Mouse (Mus musculus): Measurements from ENCODE around the gene Palm. TPM values are rescaled to one million over a fixed set of nuclear protein-coding genes. Genes with fewer than 3 reads are reported as not detected.

Palm gene
- polyA plus RNA-seq (2015; fragmentation: Nextera tagmentation; extraction: Ambion mirVana): 327 and 349 TPM in 2 replicates

DNA sequence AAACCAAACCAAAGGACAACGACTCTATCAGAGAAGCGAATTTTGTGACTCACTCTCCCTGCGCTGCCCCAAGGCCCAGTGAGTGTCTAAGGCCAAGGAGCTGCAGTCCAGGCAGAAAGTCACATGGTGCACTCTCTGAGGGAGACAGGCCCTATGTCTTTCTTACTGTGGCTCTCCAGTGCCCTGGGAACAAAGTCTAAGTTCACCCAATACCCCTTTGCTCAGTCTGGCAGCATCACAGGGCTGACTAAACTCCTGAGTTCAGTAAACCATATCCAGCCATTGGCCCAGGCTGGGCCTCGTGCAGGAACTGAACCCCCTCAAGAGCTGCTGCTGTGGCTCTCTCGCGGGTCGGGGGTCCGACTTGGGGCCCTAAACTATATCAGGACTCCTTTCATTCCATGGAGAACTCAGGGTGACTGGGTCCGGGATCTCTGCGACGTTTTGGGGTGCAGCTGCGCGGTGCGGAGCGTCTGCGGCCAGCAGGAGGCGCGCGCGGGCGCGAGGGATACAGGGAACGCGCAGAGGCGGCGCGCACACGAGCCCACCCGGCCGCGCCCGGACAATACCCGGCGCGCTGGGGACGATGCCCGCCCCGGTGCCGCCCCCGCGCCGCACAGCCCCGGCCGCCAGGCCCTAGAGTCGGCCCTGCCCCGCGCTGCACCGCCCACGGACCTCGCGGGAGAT lies at the start of gene Palm:
Gene Palm, plus strand, starts transcription at position 522 of the 687 bp plus-strand sequence.
- no peaks in the 10 kb centered on the region for H3K36me3 ChIP-seq (ENCODE audit: control insufficient read depth, insufficient read depth)
- H3K27me3 ChIP-seq (replicated peaks; ENCODE audit: control insufficient read depth, insufficient read depth, low read length): no peaks in the 10 kb centered on the region
- 4% methylated on average over 50 of the region's 51 CpGs for WGBS
- H3K9me3 ChIP-seq (ENCODE audit: control insufficient read depth, low read length): no peaks in the 10 kb centered on the region
- peak within 1 kb of the TSS; percentile 89 for H3K27ac ChIP-seq (ENCODE audit: low read length)
- ATAC-seq: peak; percentile 77
- peak within 1 kb of the TSS; percentile 96 for H3K4me2 ChIP-seq (ENCODE audit: low read length)
- H3K4me3 ChIP-seq (replicated peaks; ENCODE audit: low read length): peak within 1 kb of the TSS; percentile 94
- peak within 1 kb of the TSS; percentile 99 for H3K9ac ChIP-seq (replicated peaks; ENCODE audit: low read depth, low read length)
- peaks cover 32% of the 10 kb centered on the region for H3K4me1 ChIP-seq (replicated peaks; ENCODE audit: control insufficient read depth, insufficient read depth, low read length)

DNA sequence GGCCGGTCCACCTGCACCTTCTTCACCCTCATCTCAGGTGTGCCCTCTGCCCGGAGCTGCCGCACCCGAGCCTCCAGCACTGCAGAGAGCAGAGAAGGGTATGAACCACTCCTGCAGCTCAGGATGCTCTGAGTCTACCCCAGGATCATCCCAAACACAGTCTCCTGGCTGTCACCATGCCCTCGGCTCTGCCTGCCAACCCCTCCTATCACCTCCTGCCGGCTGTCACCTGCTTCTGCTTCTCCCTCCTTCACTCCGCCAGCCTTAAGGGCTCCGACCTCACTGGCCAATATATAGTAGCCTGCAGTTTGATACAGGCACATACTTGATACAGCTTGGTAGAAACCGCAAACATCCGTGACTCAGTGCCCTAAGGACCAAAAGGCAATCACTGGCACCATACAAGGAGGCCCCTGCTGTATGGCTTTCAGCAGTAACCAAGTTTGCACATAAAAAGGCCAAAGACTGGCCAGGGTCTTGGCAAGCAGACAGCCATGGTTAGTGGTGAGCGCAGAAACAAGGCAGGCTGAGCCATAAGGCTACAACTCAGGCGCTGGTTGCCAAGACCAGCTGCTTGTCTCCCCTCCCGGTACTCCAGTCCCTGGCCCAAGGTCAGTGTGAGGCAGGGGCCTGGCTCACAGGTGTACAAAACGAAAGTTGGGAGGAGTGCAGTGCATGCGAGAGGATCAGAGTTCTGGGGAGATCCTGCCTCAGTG lies 49.6 kb upstream of the Palm start:
- Histone ChIP-seq H3K4me3 (replicated peaks; ENCODE audit: low read length) (no peak overlapping the region), H3K9me3 (ENCODE audit: control insufficient read depth, low read length) (peaks cover 15% of the 10 kb centered on the region), H3K4me2 (ENCODE audit: low read length) (no peak overlapping the region), H3K4me1 (replicated peaks; ENCODE audit: control insufficient read depth, insufficient read depth, low read length) (peaks cover 10% of the 10 kb centered on the region), H3K27me3 (replicated peaks; ENCODE audit: control insufficient read depth, insufficient read depth, low read length) (no peaks in the 10 kb centered on the region), H3K27ac (ENCODE audit: low read length) (no peak overlapping the region), H3K36me3 (ENCODE audit: control insufficient read depth, insufficient read depth) (peaks cover 40% of the 10 kb centered on the region), H3K9ac (replicated peaks; ENCODE audit: low read depth, low read length) (no peak overlapping the region)
- ATAC-seq: no peak
- WGBS: 93% methylated on average over 15 of the region's 15 CpGs

DNA sequence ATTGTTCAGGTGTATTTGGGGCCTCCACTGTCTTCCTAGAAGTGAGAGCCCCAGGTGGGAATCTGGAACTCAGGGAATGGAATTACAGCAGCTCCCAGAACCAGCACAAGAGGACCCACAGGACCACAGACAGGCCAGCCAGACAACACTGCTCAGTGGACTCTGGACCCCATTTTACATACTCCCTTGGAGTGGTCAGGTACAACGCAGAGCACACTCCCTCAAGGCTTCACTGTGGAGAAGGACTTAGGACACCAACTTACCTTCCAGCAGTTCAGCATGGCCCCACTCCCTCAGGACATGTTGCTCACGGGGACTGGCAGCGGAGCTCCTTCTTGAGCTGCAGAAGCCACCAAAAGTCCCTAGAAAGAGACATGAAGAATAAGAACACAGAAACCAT lies 48.0 kb upstream of the Palm start:
- Histone ChIP-seq H3K36me3 (ENCODE audit: control insufficient read depth, insufficient read depth) (peaks cover 24% of the 10 kb centered on the region), H3K4me3 (replicated peaks; ENCODE audit: low read length) (peak overlapping the region; percentile 73; the same call in 1 of the 2 replicates), H3K27ac (ENCODE audit: low read length) (no peak overlapping the region), H3K4me2 (ENCODE audit: low read length) (peak overlapping the region; percentile 56), H3K9ac (replicated peaks; ENCODE audit: low read depth, low read length) (no peak overlapping the region), H3K27me3 (replicated peaks; ENCODE audit: control insufficient read depth, insufficient read depth, low read length) (no peaks in the 10 kb centered on the region), H3K4me1 (replicated peaks; ENCODE audit: control insufficient read depth, insufficient read depth, low read length) (peaks cover 10% of the 10 kb centered on the region), H3K9me3 (ENCODE audit: control insufficient read depth, low read length) (peaks cover 2% of the 10 kb centered on the region)
- ATAC-seq: no peak
- 93% methylated on average over 3 of the region's 3 CpGs for WGBS

DNA sequence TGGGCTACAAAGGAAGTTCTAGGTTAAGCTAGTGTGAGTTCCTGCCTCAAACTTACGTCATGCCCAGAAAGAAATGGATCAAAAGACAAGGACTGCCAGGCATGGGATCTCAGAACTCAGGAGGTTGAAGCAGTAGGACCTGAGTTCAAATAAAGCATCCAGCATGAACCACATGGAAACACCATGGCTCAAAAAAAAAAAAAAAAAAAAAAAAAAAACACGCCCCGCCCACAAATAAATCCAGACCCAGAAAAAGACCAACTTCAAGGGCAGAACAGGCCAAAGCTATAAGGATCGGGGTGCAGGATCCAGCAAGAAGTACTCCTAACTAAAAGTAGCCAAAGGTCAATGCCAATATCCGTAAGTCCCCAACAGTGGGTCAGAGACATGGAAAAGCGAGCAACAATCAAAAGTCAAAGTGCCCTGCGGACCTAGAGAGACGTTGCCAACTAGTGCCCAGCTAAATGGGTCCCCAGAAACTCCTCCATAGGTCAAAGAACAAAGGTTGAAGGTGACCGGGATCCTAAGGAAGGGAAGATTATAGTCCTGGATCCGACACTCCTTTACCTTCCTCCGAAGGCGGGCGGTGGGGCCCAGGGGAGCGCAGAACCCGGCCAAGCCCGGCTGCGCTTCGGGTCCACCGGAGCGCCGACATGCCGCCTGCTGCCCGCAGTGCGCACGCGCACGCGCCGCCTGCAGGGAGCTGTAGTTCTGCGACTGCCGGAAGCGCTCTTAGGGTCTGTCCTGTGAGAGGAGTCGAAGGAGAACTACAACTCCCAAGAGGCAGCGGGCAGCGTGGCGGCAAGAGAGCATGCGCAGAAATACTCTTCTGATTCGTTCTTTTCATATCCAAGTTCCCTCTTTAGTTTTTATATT lies 47.2 kb upstream of the Palm start, which contains the start of gene Polrmt:
Gene Polrmt, minus strand, starts transcription at position 684 of the 876 bp plus-strand sequence.
- Histone ChIP-seq H3K27ac (ENCODE audit: low read length) (no peak within 1 kb of the TSS), H3K4me2 (ENCODE audit: low read length) (peak within 1 kb of the TSS; percentile 56), H3K27me3 (replicated peaks; ENCODE audit: control insufficient read depth, insufficient read depth, low read length) (no peaks in the 10 kb centered on the region), H3K9ac (replicated peaks; ENCODE audit: low read depth, low read length) (peak within 1 kb of the TSS; percentile 74), H3K4me3 (replicated peaks; ENCODE audit: low read length) (peak within 1 kb of the TSS; percentile 73), H3K9me3 (ENCODE audit: control insufficient read depth, low read length) (no peaks in the 10 kb centered on the region), H3K4me1 (replicated peaks; ENCODE audit: control insufficient read depth, insufficient read depth, low read length) (peaks cover 10% of the 10 kb centered on the region), H3K36me3 (ENCODE audit: control insufficient read depth, insufficient read depth) (peaks cover 16% of the 10 kb centered on the region)
- 3% methylated on average over 38 of the region's 38 CpGs for WGBS
- peak; percentile 99 for ATAC-seq

DNA sequence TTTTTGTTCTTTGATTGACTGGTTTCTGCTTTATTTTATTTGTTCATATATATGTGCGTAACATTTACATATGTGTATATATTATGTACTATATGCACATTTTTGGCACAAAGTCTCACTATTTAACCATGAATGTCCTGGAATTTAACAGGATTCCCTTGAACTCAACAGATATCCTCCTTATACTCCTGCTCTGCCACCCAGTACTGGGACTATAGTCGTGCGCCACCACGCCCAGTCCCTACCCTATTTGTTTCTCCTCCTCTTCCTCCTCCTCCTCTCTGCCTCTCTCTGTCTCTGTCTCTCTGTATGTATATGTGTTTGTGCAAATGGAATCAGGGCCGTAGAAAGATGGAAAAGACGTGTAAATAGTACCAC lies 46.6 kb upstream of the Palm start:
- ATAC-seq: peak; percentile 62
- H3K4me3 ChIP-seq (replicated peaks; ENCODE audit: low read length): peak overlapping the region; percentile 12
- no peaks in the 10 kb centered on the region for H3K9me3 ChIP-seq (ENCODE audit: control insufficient read depth, low read length)
- no peaks in the 10 kb centered on the region for H3K27me3 ChIP-seq (replicated peaks; ENCODE audit: control insufficient read depth, insufficient read depth, low read length)
- H3K36me3 ChIP-seq (ENCODE audit: control insufficient read depth, insufficient read depth): peaks cover 11% of the 10 kb centered on the region; the same call in 1 of the 2 replicates
- 23% methylated on average over 6 of the region's 6 CpGs for WGBS
- H3K9ac ChIP-seq (replicated peaks; ENCODE audit: low read depth, low read length): 0 out of 2 replicates have a peak overlapping the region, but pooled peaks have one; percentile 15
- peaks cover 10% of the 10 kb centered on the region for H3K4me1 ChIP-seq (replicated peaks; ENCODE audit: control insufficient read depth, insufficient read depth, low read length)
- peak overlapping the region; percentile 55 for H3K4me2 ChIP-seq (ENCODE audit: low read length)
- no peak overlapping the region for H3K27ac ChIP-seq (ENCODE audit: low read length)

DNA sequence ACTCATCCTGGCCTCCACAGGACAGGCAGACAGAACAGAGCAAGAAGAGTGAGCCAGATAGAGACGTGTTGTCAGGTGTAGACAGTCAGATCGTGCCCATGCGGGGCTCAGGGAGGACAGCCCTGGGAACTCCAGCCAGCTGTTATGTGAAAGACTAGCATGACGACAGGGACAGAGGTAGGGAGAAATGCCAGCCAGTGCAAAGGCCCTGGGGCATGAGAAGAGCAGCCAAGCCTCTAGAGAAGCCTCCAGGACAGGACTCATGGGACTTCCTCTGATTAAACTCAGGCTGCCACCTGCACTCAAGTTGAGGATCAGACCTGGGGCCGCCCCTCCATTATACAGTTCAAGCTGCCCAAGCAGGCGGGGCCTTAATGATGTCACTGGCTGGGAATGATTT lies 44.9 kb upstream of the Palm start:
- Histone ChIP-seq H3K27ac (ENCODE audit: low read length) (no peak overlapping the region), H3K4me1 (replicated peaks; ENCODE audit: control insufficient read depth, insufficient read depth, low read length) (peaks cover 10% of the 10 kb centered on the region), H3K9ac (replicated peaks; ENCODE audit: low read depth, low read length) (no peak overlapping the region), H3K27me3 (replicated peaks; ENCODE audit: control insufficient read depth, insufficient read depth, low read length) (no peaks in the 10 kb centered on the region), H3K4me3 (replicated peaks; ENCODE audit: low read length) (no peak overlapping the region), H3K4me2 (ENCODE audit: low read length) (no peak overlapping the region), H3K36me3 (ENCODE audit: control insufficient read depth, insufficient read depth) (no peaks in the 10 kb centered on the region; the same call in 1 of the 2 replicates), H3K9me3 (ENCODE audit: control insufficient read depth, low read length) (no peaks in the 10 kb centered on the region)
- no peak for ATAC-seq
- WGBS: 80% methylated on average over 6 of the region's 6 CpGs

DNA sequence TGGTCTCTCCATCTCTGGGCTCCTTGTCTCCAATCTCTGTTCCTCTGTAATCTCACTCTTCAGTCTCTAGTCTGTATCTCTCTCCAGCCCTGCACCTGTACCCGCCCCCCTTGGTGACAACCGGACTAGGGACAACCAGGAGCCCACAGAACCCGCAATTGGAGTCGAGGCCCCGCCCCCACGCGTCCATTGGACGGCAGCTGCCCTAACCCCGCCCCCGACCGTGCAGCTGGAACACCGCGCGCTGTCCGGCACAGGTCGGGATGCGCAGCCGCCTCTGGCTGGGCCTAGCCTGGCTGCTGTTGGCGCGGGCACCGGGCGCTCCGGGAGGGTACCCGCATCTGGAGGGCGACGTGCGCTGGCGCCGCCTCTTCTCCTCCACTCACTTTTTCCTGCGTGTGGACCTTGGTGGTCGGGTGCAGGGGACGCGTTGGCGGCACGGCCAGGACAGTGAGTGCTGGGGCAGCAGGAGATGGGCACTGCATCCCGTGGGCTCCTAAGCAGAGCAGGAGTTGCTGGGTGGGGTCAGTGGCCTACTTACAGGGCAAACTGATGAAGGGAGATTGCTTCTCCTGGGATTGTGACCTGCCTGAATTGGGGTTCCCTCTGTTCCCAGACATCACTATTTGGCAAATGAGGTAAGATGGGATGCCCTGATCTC lies 38.4 kb upstream of the Palm start, which contains the start of gene Fgf22:
Gene Fgf22, plus strand, starts transcription at position 221 of the 661 bp plus-strand sequence.
- Histone ChIP-seq H3K4me3 (replicated peaks; ENCODE audit: low read length) (peak within 1 kb of the TSS; percentile 36), H3K36me3 (ENCODE audit: control insufficient read depth, insufficient read depth) (peaks cover 16% of the 10 kb centered on the region), H3K27ac (ENCODE audit: low read length) (no peak within 1 kb of the TSS), H3K27me3 (replicated peaks; ENCODE audit: control insufficient read depth, insufficient read depth, low read length) (no peaks in the 10 kb centered on the region), H3K4me2 (ENCODE audit: low read length) (peak within 1 kb of the TSS; percentile 57), H3K4me1 (replicated peaks; ENCODE audit: control insufficient read depth, insufficient read depth, low read length) (peaks cover 6% of the 10 kb centered on the region; the same call in 1 of the 2 replicates), H3K9ac (replicated peaks; ENCODE audit: low read depth, low read length) (peak within 1 kb of the TSS; percentile 5), H3K9me3 (ENCODE audit: control insufficient read depth, low read length) (no peaks in the 10 kb centered on the region)
- under 1% methylated on average over 36 of the region's 36 CpGs for WGBS
- peak; percentile 64 for ATAC-seq

DNA sequence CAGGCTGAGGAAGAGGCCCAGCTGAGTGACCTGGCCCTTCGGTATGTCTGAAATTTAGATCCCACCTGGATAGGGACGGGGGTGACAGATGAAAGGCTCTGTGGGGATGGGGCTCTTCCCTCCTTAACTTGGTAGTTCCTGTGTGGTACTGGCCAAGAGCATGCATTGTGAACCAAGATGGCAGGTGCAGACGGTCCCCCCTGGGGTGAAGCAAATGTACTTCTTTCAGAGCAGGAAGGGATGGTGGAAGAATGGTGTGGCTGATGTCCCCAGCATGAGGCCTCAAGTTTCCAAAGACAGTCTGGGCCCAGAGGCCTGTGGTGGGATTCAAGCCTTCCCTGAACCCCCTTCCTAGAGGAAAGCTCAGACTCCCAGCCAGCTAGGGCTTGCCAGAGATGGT lies 37.5 kb upstream of the Palm start:
- Histone ChIP-seq H3K27me3 (replicated peaks; ENCODE audit: control insufficient read depth, insufficient read depth, low read length) (no peaks in the 10 kb centered on the region), H3K9ac (replicated peaks; ENCODE audit: low read depth, low read length) (no peak overlapping the region), H3K36me3 (ENCODE audit: control insufficient read depth, insufficient read depth) (peaks cover 20% of the 10 kb centered on the region), H3K4me2 (ENCODE audit: low read length) (no peak overlapping the region), H3K9me3 (ENCODE audit: control insufficient read depth, low read length) (no peaks in the 10 kb centered on the region), H3K27ac (ENCODE audit: low read length) (no peak overlapping the region), H3K4me3 (replicated peaks; ENCODE audit: low read length) (no peak overlapping the region), H3K4me1 (replicated peaks; ENCODE audit: control insufficient read depth, insufficient read depth, low read length) (peaks cover 6% of the 10 kb centered on the region; the same call in 1 of the 2 replicates)
- WGBS: 91% methylated on average over 3 of the region's 3 CpGs
- ATAC-seq: no peak
